Mouse (Mus musculus): ENCODE measurements around the gene Hydin. TPM values are rescaled to one million over a fixed set of nuclear protein-coding genes. Genes with fewer than 3 reads are reported as not detected.
"Not testable (repeated sequence)": the region's sequence is repeated elsewhere in the genome, so short reads cannot be mapped to it uniquely, and the experiment has no call there.

Gene Hydin
- total RNA-seq, 2 experiments from 2014 or later, result 0.07 to 0.36 TPM

DNA sequence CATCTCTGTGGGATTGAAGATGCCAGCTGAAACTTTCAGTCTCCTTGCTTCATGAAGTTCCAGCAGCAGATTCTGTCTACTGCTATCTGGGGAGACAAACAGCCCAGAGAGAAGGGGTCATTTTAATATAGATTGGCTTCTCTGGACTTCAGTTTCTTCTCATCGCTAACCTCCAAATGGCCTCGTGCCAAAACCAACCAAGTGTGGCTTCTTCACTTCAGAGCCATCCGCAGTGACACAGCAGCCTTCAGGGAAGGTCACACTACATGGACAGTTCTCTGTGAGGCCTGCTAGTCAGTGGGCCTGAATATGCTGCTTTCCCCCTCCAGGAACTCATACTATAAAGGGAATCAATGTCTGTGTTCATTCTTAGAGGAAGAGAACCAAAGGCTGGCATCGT is 187.7 kb downstream of the Hydin start:
- DNase-seq, result peak in 1 of 2 experiments; percentile 35

DNA sequence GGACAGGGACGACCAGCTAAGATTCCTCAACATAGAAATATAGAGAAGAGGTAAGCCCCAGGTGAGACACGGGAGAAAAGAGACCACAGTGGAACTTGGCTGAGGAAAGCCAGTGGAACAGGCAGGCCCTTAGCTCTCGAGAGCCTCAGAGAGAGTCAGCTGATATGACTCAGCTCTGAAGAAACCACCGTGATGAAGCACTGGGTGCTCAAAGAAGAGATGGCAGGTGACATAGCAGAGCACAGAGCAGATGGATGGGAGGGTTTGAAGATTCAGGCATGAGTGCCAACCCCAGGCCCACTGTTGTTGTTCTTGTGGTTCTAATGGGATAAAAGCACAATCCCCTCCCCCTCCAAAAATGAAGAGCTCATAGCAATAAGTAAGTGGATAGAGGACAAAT is 190.6 kb downstream of the Hydin start:
- DNase-seq, result no peak

DNA sequence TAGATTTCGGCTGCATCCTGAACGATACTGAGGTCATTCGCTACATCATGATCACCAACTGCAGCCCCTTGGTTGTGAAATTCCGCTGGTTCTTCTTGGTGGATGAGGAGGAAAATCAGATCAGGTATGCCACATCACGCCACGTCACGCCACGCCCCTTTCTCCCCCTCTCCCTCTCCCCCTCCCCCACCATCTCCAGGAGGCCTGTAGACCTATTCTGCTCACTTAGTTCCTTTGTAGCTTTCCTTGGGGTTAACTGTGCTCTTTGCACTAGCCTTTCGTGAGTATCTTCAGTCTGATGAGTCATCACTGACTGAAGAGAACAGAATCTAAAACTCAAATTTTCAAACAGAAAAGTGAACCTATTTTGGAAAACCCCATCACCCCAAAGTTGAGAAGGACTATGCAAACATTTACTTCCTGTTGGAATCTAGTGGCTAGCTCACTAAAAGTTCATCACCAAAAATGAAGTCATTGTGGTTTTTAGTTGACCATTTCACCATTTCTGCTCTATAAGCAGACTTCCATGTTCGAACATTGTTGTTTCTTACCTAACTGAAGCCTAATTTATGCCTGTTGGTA is 195.9 kb downstream of the Hydin start:
- DNase-seq, result no peak

DNA sequence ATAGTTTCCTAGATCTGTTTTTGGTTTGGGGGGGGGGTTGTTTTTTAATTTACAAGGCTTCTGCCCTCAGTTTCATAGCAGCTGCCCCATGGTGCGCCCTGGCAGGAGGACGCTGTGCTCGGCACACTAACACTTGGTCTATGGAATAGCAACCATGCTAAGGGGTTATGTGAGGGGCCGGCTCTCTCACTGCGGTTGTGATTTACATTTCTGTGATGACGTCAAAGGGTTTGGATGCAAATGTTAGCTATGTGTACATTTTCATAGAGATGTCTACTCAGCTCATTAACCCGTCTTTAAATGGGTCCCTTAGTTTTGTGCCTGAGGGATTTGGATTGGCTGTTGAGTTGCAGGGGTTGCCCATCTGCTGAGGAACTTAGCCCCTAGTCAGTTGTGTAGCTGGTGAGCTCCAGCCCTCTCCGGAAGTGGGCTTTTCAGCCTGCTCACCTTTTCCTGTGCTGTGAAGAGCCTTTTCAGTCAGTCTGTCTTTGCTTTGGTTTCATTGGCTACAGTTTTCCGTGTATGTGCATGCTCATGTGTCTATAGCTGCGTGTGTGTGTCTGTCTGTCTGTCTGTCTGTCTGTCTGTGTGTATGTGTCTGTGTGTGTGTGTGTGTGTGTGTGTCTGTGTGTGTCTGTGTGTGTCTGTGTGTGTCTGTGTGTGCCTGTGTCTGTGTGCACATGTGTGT is 197.1 kb downstream of the Hydin start:
- DNase-seq, result no peak

DNA sequence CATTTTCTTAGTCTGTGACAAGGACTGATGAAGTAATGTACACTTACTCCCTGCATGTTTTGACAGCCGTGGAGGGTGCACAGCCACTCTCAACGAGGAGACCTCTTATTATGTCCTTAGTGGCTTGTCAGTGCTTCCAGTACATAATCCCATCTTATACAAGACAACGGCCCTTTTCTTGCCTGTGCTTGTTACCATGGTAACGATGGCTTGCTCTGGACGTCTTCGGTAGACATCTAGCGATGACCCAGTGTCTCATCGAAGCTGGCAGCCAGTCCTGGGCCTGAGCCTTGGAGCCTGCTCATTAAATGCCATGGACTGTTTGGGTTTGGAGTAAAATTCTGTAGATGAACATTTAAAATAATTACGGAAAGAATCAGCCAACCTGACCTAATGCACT is 198.8 kb downstream of the Hydin start:
- DNase-seq, result no peak

DNA sequence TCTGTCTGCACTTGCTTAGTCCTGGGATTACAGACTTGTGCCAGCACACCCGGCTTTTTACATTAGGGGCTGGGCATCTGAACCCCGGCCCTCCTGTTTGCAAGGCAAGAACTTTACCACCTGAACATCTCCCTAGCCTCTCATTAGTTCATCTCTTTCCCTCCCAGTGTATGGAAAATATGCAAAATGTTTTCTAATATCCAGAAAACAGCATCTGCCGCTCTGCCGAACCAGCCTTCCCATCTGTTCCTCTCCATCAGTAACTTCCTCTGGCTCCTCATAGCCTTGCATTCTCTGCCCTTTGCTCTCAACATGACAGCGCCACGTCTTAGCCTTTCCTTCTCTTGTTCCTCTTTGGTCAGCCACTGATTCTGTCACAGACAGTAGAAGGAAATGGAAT is 210.5 kb downstream of the Hydin start:
- no peak for DNase-seq

DNA sequence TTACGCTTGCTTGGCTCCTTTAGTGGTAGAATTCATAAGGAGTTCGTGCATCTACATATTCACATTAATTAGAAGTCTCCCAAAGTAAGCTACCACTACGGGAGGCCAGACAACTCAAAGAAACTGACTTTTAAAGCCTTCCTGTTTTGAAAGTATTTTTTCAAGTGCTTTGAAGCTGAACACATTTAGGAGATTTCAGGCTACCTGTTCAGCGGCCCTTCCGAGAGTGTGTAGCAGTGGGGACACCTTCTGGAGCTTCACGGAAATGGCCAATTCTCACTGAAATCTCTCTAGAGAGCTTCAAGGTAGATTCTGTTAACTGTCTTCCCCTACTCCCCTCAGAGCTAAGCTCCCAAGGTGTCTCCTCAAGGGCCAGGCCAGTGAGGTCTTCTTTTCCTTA is 211.8 kb downstream of the Hydin start:
- DNase-seq, result peak; percentile 23 to 46

DNA sequence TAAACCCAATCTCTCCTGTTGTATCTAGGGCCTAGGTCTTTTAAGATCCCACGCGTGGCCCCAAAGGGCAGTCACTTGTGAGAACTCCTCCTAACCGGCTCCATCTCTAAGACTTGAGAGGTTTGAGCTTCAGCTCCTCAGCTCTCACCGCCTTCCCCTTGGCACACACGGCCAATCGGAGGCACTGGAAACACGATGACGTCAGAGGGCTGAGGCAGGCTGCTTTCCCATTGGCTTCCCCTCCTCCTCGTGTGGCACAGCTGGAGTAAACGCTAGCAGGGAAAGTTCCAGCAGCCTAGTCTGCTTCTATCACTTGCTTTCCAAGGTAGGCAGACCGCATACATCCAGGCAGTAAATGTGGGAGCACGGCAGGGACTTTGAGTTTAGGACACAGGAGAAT is 212.6 kb downstream of the Hydin start:
- DNase-seq, result no peak

DNA sequence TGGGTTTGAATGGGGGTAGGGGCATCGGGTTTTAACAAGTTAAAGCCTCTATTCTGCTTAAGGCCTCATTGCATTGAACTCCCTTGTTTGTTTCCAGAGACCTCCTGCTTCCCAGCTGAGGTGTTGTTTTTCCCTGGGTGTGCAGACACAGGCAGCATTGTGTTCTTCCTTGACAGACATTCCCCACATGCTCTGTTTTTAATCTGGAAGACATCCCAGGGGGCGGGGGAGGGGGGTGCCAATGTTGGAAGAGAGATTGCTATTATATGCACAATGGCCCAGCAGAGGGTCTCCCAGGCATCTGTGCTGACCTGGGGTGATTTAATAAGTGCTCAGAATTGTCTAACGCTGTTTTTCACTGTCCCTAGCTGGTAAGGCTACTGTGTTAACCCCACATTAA is 215.5 kb downstream of the Hydin start:
- DNase-seq, result no peak

DNA sequence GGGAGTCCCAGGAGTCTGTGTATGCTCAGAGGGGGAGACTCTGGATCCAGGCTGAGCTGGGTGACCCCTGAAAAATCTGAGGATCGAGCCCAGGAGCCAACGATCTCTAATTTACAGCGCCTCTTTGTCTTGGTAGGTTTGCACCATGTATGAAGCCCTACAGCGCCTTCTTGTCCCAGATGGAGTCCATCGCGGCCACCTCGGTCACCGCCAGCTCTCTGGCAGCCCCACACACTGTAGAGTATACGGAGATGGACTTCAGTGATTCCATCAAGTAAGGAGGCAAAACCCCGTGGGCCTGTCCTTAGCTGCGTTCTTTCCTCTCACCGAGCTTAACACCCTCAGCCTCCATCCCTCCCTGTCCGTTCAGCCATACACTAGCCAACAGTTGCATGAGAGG is 218.5 kb downstream of the Hydin start:
- no peak for DNase-seq

DNA sequence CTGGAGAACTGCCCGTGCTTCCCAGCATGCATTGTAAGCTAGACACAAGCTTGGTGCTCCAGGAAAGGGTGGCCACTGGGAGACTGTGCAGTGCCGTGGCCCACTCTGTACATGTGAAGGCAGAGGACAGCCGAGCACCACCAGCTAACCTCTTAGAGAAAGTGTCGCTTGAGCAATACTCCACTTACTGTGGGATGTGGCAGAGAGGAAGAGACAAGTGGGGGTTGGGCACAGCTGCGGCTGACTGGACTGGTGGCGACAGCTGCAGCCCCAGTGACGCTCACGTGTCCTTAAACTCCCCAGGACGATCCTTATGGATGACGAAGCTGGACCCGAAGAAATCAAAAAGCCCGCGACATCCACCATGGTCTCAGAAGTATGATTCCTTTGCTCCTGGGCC is 219.2 kb downstream of the Hydin start:
- no peak for DNase-seq

DNA sequence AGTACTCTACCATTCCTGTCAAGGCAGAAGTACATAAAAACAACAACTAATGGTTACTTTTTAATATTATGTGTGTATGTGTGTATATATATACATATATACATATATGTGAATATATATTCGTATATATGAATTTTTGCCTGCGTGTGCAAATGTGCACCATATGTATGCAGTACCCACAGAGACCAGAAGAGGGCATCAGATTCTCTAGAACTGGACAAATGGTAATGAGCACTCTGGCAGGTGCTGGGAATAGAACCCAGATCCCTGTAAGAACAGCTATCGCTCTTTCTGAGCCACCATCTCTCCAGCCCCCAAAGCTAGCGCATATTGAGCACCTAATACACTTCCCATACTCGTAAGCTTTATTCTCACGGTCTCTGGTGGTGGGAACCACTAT is 220.9 kb downstream of the Hydin start:
- DNase-seq, result no peak

DNA sequence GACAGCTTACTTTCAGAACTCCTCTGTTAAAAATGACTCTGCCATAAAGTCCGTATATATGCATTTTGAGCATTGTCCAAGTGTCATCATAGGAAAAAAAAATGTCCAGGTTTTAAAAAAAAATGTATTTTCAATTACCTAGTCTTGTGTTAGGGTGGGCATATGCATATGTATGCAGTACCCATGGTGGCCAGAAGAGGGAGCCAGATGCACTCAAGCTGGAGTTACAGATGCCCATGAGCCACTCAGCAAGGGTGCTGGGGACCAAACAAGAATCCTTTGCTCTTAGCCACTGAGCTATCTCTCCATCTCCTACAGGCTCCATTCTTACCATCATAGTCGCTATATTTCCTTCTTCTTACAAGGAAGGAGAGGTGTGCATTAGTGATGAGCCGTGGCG is 222.6 kb downstream of the Hydin start:
- peak in 1 of 2 experiments; percentile 19 for DNase-seq

DNA sequence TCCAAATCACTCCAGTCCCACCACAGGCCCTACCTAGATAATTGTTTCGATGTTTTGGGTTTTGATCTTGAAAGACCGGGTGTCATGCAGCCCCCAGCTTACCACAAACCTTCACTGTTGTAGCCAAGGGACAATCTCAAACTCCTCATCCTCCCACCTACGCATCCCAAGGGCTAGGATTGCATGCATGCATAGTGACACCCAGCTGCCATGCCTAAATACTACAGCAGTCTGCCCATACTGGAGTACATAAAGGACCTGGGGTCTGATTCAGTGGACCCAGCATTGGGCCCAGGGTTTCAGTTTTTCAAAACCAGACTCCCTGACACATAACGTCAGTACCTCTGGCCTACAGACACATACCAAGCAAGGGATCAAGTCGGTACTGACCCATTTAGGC is 224.3 kb downstream of the Hydin start:
- no peak for DNase-seq

DNA sequence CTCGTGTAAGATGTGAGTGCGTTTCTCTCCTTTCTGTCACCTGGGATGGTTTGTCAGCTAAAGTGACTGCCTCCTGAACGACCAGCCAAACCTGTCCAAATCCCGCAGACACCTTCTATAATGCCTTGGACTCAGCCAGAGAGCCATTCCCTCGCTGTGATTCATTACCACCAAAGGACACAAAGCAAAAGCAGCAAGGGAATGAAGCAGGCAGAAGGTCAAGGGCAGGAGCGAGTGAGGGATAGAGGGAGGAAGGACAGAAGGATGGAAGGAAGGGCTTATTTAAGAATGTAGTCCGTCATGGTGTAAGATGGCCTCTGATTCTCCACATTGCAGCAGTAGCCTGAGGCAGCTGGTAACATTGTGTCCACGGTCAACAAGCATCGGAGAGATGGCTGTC is 229.5 kb downstream of the Hydin start:
- peak; percentile 36 to 51 for DNase-seq

DNA sequence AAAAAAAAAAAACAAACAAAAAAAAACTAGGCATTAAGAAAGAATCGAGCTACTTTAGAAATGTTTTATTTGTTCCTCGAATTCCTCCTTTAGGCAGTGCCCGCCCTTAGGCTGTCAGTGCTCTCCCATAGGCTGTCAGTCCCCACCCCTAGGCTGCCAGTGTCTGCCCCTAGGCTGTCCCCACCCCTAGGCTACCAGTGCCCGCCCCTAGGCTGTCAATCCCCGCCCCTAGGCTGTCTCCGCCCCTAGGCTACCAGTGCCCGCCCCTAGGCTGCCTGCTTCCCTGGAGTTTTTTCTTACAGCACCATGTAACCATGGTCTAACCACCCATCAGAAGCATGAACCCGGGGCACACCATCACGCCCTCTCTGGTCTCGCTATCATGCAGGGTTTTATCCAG is 233.5 kb downstream of the Hydin start:
- DNase-seq, result peak; percentile 61 to 64

DNA sequence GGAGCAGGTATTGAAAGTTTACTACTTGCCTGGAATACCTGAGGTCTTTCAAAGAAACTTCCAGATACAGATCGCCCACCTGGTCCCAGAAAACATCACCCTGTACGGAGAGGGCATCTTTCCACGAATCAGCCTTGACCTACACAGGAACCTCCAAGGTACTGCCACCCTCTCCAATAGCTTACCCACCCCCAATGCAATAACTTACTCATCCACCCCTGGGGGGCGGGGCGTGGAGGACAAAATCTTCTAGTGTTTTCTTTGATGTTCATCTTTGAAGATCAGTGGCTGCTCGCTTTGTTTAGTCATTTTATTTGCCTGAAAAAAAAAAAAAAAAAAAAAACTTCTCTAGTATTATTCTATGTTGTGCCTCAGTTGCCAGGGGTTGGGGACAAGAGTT is 233.9 kb downstream of the Hydin start:
- peak; percentile 52 to 62 for DNase-seq

DNA sequence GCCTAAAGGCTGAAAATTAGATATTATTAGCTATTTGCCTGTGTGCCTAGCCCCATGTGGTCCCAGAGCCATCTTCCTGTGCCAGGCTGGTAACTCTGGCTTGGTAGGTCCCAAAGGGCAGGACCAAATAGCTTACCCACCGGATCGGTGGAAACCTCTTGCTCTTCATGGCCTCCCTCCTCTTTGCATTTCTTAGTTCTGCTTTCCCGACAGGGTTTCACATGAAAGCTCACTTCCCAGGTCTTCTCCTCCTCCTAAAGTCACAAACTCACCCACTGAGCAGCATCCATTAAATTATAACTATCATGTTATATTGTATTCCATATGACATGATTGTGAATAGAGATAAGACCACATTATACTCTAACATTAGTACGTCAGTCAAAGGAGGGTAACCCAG is 234.6 kb downstream of the Hydin start:
- DNase-seq, result no peak

DNA sequence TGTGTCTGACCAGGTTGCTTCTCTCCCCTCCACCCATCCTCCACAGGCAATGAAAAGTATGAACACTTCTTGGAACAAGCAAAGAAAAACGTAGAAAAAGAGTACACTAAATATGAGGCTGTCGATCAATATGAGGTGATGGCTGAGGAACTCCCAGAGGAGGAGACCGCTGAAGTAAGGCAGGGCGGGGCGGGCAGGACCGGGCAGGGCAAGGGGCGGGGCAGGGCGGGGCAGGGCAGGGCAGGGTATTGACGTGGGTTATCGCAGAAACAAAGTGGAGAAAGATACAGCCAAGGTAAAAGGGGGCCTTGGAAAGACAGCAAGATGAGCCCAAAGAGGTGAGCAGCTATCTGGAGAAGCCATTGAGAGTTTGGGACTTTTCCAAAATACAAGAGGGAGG is 236.1 kb downstream of the Hydin start:
- peak in 1 of 2 experiments; percentile 6 for DNase-seq

DNA sequence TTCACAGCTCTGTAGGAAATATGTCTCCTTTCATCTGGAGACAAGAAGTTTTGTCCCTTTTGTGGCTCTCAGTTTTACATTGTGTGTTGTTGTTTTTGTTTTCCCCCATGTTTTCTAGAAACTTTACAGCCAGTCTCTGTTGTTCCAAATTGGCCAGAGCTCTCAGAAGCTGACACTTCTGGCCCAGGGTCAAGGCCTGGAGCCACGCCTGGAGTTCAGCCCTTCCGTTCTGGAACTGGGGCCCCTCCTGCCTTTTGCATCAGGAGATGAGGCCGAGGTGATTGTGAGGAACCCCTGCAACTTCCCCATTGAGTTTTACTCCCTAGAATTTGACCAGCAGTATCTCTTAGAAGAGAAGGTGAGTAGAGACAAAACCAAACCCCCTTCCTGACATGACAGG is 242.0 kb downstream of the Hydin start:
- peak in 1 of 2 experiments; percentile 28 for DNase-seq

DNA sequence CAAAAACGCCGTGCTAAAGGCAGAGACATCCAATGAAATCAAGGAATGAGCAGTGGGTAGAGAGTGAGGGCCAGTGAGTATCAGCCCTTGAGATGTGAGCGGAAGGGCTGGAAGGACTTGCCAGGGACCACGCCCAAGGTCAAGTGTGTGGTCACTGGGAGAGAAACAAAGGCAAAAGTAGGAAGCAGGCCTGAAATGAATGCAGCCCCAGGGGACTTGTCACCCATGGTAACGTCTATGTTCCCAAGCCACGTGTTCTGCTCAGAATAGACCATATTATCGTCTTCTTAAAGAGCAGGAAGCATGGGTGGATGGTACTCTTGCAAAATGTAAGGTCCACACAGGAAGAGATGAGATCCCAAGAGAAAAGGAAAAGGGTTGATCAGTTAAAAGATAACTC is 253.0 kb downstream of the Hydin start:
- no peak for DNase-seq

DNA sequence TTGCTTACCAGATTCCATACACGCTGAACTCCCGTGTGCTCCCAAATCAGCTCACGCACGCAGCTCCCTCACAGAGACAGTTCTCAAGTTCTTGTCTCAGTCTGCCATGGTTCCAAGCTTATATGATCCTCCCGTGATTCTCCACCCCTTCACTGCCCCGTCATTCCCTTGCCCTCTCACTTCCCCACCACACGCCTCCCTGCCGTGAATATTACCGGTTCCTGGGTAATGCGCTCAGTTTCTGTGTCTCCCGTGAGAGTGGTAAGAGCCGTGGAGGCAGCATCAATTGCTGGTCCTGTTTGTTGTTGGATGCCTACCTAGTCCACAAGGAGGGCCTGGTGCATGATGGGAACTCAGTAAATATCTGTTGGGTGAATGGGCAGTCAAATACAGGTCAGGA is 255.1 kb downstream of the Hydin start:
- DNase-seq, result no peak

DNA sequence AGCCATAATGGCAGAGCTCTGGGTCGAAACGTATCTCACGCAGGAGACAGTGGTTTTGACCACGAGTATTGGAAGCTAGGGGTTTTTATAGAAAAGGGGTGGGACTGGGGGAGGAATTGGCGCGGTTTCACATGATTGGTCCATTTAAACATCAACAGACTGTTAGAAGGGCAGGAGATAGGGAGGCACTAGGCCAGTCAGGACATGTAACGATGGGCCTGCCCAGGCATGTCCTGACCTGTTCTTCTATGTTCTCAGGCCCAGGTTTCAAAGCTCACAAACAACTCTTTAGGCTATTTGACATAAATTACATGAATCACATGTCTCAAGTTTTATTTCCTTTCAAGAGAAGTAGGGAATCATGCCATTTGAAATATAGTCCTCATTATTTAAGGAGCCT is 255.7 kb downstream of the Hydin start:
- DNase-seq, result not testable (repeated sequence)

DNA sequence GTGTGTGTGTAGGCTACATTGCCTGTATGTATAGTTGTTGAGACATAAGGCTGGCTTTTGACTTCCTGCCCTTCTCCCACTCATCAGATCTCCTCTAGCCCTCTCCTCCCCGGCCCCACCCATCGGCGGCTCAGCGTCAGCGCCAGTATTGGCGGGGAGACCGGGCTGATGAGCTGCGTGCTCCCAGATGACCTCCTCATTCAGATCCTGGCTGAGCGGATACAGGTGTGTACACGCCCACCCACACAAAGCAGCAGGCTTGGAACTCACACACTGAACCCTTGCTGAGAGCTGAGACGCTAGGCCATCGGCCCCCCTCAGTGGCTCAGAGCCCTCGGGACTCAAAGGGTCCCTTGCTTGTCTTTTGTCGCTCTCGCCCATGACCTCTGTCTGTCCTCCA is 256.2 kb downstream of the Hydin start:
- no peak for DNase-seq
